Mouse (Mus musculus): ENCODE data around the gene Osbpl10. TPM values are rescaled to one million over a fixed set of nuclear protein-coding genes. Genes with fewer than 3 reads are reported as not detected.

The Osbpl10 gene
- polyA plus RNA-seq, 1 experiment from 2014 or later = 9.9 TPM

DNA sequence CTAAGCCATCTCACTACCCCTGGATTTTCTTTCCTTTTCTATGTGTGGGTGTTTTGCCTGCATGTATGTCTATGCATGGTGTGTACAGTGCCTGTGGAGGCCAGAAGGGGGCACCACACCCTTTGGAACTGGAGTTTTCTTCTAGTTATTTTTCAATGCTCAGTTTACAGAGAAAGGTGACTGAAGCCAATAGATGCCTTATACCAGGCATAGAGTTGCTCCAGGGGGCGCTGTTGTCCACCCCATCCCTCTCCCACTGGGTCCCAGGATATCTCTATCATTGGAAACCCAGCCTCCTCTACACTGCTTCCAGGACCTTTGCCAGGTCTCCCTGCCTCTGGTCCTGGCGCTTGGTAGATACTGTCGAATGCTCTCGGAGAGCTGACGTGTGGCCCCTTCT, 184.7 kb downstream of the Osbpl10 start:
- ChIA-PET POLR2A (no interaction called here), CTCF (interaction anchor here (0.8 to 1.3 kb wide), 4 partner anchors 17 to 150 kb away, joined by 3 to 4 read pairs (median 3); no protein-coding TSS in a partner anchor)
- peak; percentile 82 for ATAC-seq
- no peaks in the 10 kb centered on the region for H3K27me3 ChIP-seq
- peak; percentile 37 for DNase-seq (ENCODE audit: low read depth, low spot score)
- in situ Hi-C loops (cut with MboI; ENCODE audit: low pct_unique_long_range_greater_than_20kb) = loop anchor here (5.0 to 25.0 kb wide), 2 partner anchors 544 to 874 kb away; no protein-coding TSS in a partner anchor
- TF ChIP-seq CTCF (IDR thresholded peaks at IDR 0.05) = peak; percentile 89

DNA sequence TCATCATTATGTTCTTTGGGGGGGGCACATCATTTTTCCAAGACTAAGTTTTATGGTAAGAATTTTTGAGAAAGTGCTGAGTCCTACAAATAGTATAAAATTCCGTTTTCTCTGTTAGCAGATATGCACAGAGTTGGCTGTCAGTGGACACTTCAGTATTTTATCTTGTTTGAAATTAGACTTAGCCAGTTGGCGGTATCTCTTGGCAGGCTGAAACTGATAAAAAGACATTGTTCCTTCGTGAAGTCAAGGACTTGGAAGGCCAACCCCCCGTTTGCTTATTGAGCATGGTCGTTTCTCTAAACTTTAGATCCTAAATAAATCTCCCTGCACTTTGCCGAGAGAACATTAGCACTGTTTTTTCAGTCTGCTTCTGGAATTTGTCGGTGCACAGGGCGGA, 185.3 kb downstream of the Osbpl10 start:
- in situ Hi-C loops (cut with MboI; ENCODE audit: low pct_unique_long_range_greater_than_20kb) = loop anchor here (5.0 to 25.0 kb wide), 2 partner anchors 544 to 874 kb away; no protein-coding TSS in a partner anchor
- ATAC-seq = no peak
- no peak for TF ChIP-seq CTCF (IDR thresholded peaks at IDR 0.05)
- ChIA-PET CTCF (interaction anchor here (0.8 to 1.3 kb wide), 4 partner anchors 17 to 149 kb away, joined by 3 to 4 read pairs (median 3); no protein-coding TSS in a partner anchor), POLR2A (no interaction called here)
- H3K27me3 ChIP-seq = no peaks in the 10 kb centered on the region
- no peak for DNase-seq (ENCODE audit: low read depth, low spot score)

DNA sequence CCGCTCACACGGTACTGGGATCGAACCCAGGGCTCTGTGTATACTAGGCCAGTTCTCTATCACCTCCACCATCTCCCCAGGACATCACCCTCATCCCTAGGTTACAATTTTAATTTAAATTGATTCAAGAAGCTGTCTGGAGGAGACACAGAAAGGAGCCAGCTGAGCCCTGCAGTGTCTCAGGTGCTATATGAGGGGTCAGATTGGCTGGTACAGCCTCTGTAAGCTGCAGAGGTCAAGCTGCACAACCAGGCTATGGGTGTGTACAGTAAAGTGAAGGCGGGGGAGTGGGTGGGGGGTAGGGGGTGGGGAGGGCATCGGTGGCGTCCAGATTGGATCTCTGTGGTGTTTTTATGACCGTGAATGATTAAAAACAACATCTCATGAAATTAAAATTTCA, 186.0 kb downstream of the Osbpl10 start:
- ATAC-seq (no peak), DNase-seq (ENCODE audit: low read depth, low spot score) (no peak)
- ChIA-PET POLR2A (no interaction called here), CTCF (interaction anchor here (1.3 kb wide), 2 partner anchors 16 to 74 kb away, joined by 3 to 4 read pairs; no protein-coding TSS in a partner anchor)
- no peaks in the 10 kb centered on the region for H3K27me3 ChIP-seq
- in situ Hi-C loops (cut with MboI; ENCODE audit: low pct_unique_long_range_greater_than_20kb) = loop anchor here (5.0 to 25.0 kb wide), 2 partner anchors 543 to 873 kb away; no protein-coding TSS in a partner anchor
- TF ChIP-seq CTCF (IDR thresholded peaks at IDR 0.05) = no peak

DNA sequence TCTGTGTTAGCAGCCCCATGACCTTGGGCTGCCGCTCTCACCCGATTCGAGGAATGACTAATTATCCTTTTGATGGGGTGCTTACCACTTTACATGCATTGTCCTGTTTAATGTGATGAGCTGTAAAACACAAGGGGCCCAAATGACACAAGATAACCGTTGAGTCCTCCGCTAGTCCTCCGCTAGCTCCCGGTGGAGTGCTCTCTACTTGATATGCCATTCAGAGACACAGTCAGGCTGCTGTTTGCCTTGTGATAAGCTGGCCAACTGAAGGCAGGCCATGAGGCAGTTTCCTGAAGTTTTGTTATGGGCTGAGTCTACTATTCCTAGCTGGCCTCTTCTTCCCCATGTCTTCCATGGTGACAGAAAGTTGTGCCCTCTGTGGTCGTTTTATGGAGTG, 187.6 kb downstream of the Osbpl10 start:
- no peaks in the 10 kb centered on the region for H3K27me3 ChIP-seq
- DNase-seq (ENCODE audit: low read depth, low spot score) (no peak), ATAC-seq (no peak)
- CTCF ChIA-PET = no interaction called here
- POLR2A ChIA-PET = no interaction called here
- in situ Hi-C loops (cut with MboI; ENCODE audit: low pct_unique_long_range_greater_than_20kb) = loop anchor here (25.0 kb wide), 1 partner anchor 871 kb away; no protein-coding TSS in a partner anchor
- no peak for TF ChIP-seq CTCF (IDR thresholded peaks at IDR 0.05)

DNA sequence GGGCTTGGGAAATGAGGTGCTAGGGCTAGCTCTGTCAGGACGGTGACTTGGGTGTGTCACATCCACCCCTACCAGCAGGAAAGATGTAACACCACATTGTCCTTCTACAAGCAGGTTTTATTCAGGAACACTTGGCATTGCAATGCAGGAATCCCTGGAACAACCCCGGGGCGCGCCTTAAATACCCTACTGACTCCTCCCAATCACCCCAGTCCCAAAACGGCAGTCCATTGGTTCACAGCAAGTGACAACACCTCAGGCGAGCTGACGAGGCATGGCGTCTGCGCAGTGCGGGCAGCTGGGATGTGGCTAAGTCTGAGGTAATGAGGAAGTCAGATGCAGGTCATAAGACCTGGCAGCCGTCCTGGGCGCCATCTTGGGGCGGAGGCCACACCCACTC, 191.2 kb downstream of the Osbpl10 start:
- ChIA-PET CTCF (no interaction called here), POLR2A (interaction anchor here (1.4 kb wide), 1 partner anchor 16 kb away, joined by 3 read pairs; no protein-coding TSS in a partner anchor)
- no peak for DNase-seq (ENCODE audit: low read depth, low spot score)

DNA sequence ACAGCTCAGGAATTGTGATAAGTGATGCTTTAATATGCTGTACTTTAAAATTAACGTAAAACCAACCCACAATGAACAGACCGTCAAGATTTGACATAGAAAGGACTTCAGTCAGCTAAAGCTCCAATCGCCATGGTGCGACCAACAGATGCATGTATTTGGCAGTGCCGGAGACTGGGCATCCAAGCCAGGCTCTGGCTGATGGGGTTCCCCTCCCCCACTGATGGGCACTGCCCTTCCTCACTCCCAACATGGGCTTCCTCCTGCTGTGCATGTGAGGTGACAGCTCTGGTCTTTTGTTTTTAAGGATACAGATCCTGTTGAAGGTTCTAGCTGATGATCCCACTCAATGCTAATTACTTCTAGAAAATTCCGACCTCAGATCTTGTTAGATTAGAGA, 193.7 kb downstream of the Osbpl10 start:
- TF ChIP-seq CTCF (IDR thresholded peaks at IDR 0.05) = no peak
- DNase-seq (ENCODE audit: low read depth, low spot score) (no peak), ATAC-seq (no peak)
- in situ Hi-C loops (cut with MboI; ENCODE audit: low pct_unique_long_range_greater_than_20kb) = loop anchor here (25.0 kb wide), 1 partner anchor 865 kb away; no protein-coding TSS in a partner anchor
- POLR2A ChIA-PET = no interaction called here
- CTCF ChIA-PET = no interaction called here
- H3K27me3 ChIP-seq = no peaks in the 10 kb centered on the region

More for the DNA sequence above, 191.2 kb downstream of the Osbpl10 start:
- ATAC-seq = no peak
- in situ Hi-C loops (cut with MboI; ENCODE audit: low pct_unique_long_range_greater_than_20kb) = loop anchor here (25.0 kb wide), 1 partner anchor 868 kb away; no protein-coding TSS in a partner anchor
- TF ChIP-seq CTCF (IDR thresholded peaks at IDR 0.05) = no peak
- no peaks in the 10 kb centered on the region for H3K27me3 ChIP-seq

DNA sequence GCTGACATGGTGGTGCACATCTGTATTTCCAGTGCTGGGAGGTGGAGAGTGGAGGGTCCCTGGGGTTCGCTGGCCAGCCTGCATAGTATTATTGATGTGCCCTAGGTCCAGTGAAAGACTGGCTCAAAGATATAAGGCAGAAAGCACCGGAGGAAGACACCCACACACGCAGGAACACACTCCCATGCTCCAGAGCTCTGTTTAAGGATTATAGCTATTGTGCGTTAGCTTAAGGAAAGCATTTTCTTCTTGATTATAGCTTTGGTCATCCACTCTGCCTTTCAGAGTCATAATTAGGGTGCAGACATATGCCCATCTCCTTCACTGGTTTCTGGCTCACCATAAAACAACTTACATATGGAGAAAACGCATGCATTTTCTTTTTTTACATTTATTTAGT, 200.8 kb downstream of the Osbpl10 start:
- ATAC-seq = no peak
- DNase-seq (ENCODE audit: low read depth, low spot score) = no peak
- ChIA-PET POLR2A (no interaction called here), CTCF (no interaction called here)
- in situ Hi-C loops (cut with MboI; ENCODE audit: low pct_unique_long_range_greater_than_20kb) = no loop called here
- no peak for TF ChIP-seq CTCF (IDR thresholded peaks at IDR 0.05)
- H3K27me3 ChIP-seq = no peaks in the 10 kb centered on the region

DNA sequence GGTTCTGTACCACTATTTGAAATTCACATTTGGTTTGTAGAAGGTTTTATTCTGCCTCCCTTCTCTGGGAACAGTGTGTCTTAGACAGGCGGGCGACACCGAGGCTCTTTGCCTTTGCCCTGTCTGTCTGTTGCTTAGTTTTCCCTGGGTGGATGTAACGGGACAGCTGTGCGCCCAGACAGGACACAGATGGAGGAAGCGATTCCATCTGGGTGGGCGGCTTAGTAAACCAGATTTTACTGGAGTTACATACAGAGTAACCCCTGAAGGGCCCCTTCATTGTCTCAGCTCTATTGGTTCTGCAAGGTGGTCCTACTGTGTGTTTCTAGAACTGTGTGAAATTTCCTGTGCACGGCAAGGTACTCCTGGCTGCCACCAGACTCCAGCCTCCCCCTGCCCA, 201.6 kb downstream of the Osbpl10 start:
- ATAC-seq = no peak
- ChIA-PET POLR2A (no interaction called here), CTCF (interaction anchor here (1.2 to 1.4 kb wide), 2 partner anchors 11 to 16 kb away, joined by 3 read pairs; no protein-coding TSS in a partner anchor)
- TF ChIP-seq CTCF (IDR thresholded peaks at IDR 0.05) = no peak
- no peaks in the 10 kb centered on the region for H3K27me3 ChIP-seq
- in situ Hi-C loops (cut with MboI; ENCODE audit: low pct_unique_long_range_greater_than_20kb) = no loop called here
- no peak for DNase-seq (ENCODE audit: low read depth, low spot score)

DNA sequence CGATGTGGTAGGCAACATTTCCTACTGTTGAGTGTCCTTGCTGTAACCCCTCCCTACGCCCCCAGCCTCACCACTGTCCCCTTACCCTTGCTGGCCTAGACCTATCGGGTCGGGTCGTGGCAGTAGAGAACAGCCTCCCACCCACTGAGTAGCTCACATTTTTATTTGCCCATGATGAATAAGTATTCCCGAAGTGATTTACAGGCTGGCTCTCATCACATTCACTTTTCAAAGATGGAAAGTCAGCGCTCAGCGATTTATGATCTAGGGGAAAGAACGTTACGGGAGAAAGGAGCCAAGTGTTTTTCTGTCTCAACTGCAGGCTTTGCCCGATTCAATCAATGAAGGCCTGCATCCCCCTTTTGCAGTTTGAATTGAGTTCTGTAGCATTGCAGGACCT, 208.0 kb downstream of the Osbpl10 start:
- in situ Hi-C loops (cut with MboI; ENCODE audit: low pct_unique_long_range_greater_than_20kb) = no loop called here
- no peak for DNase-seq (ENCODE audit: low read depth, low spot score)

DNA sequence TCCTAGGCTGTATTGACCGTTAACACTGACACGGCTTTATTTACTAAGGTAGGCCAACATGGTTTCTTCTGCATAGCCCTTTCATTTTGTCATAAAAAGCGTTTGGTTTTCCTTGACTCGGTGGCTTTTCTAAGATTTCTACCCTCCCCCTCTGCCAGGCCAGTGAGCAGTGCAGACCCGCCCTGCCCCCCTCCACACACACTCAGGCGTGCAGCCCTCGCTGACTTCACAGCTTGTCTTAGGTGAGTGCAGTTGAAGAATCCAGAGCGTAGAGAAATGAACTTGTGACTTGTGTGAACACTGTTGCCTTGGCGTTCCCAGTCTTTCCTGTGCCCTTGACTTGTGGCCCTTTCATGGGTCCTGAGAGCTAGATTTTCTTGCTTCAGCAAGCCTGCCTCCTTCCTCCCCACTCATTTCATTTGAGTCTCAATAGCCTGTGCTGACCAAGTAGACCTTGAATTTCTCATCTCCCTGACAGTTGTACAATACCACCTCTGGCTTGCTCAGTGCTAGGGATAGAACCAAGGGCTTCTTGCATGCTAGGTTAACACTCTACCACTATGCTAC, 212.1 kb downstream of the Osbpl10 start:
- DNase-seq (ENCODE audit: low read depth, low spot score) (no peak), ATAC-seq (no peak)
- POLR2A ChIA-PET = no interaction called here
- no peaks in the 10 kb centered on the region for H3K27me3 ChIP-seq
- CTCF ChIA-PET = interaction anchor here (1.2 kb wide), 1 partner anchor 10 kb away, joined by 3 read pairs; no protein-coding TSS in a partner anchor
- TF ChIP-seq CTCF (IDR thresholded peaks at IDR 0.05) = no peak
- in situ Hi-C loops (cut with MboI; ENCODE audit: low pct_unique_long_range_greater_than_20kb) = no loop called here

More for the DNA sequence above, 208.0 kb downstream of the Osbpl10 start:
- no peak for ATAC-seq
- CTCF ChIA-PET = interaction anchor here (0.9 to 1.0 kb wide), 2 partner anchors 9 to 233 kb away, joined by 3 read pairs; no protein-coding TSS in a partner anchor
- H3K27me3 ChIP-seq = no peaks in the 10 kb centered on the region
- POLR2A ChIA-PET = no interaction called here
- TF ChIP-seq CTCF (IDR thresholded peaks at IDR 0.05) = no peak

DNA sequence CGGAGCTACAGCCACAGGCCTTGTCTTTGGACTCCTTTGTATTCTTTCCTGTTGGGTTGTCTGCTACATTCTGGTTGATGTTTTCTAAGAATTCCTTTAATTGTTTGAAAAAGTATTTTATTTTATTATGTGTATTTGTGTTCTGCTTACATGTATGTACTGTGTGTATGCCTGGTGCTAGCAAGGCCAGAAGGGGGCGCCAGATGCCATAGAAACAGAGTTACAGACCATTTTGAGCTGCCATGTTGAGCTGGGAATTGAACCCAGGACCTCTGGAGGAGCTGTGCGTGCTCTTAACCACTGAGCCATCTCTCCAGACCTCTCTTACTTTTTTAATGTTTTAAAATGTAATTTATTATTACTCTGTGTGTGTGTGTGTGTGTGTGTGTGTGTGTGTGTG, 214.5 kb downstream of the Osbpl10 start:
- no peak for ATAC-seq
- TF ChIP-seq CTCF (IDR thresholded peaks at IDR 0.05) = no peak
- DNase-seq (ENCODE audit: low read depth, low spot score) = no peak
- in situ Hi-C loops (cut with MboI; ENCODE audit: low pct_unique_long_range_greater_than_20kb) = no loop called here
- CTCF ChIA-PET = interaction anchor here (1.4 to 1.5 kb wide), 2 partner anchors 16 to 19 kb away, joined by 4 to 5 read pairs; no protein-coding TSS in a partner anchor
- POLR2A ChIA-PET = no interaction called here
- H3K27me3 ChIP-seq = no peaks in the 10 kb centered on the region
